Mouse (Mus musculus): ENCODE measurements at regions not wholly inside any gene's neighbourhood (a gene's known extent, or its start where the extent isn't known, plus 50 kb on each side); places are given as distances from the start of the nearest gene placed in this dataset.

GRCm38 (mm10) chr16:24185989-24186388 lies 197.3 kb upstream of the Bcl6 start:
- DNase-seq (ENCODE audit: low read depth, low spot score) = no peak

GRCm38 (mm10) chr16:24184846-24185245 lies 196.2 kb upstream of the Bcl6 start:
- DNase-seq (ENCODE audit: low read depth, low spot score) = no peak

GRCm38 (mm10) chr16:24183216-24183615 lies 194.6 kb upstream of the Bcl6 start:
- no peak for DNase-seq (ENCODE audit: low read depth, low spot score)

GRCm38 (mm10) chr16:24181388-24181787 lies 192.7 kb upstream of the Bcl6 start:
- no peak for DNase-seq (ENCODE audit: low read depth, low spot score)

GRCm38 (mm10) chr16:24180666-24181065 lies 192.0 kb upstream of the Bcl6 start:
- no peak for DNase-seq (ENCODE audit: low read depth, low spot score)

- DNase-seq (ENCODE audit: low read depth, low spot score) = no peak
Measured at GRCm38 (mm10) chr16:24177564-24177963, 188.9 kb upstream of the Bcl6 start.

- DNase-seq (ENCODE audit: low read depth, low spot score) = no peak
Measured at GRCm38 (mm10) chr16:24177131-24177530, 188.5 kb upstream of the Bcl6 start.

- no peak for DNase-seq (ENCODE audit: low read depth, low spot score)
Measured at GRCm38 (mm10) chr16:24176057-24176456, 187.4 kb upstream of the Bcl6 start.

GRCm38 (mm10) chr16:24175235-24175760 lies 186.6 kb upstream of the Bcl6 start:
- DNase-seq (ENCODE audit: low read depth, low spot score) = no peak

GRCm38 (mm10) chr16:24174595-24174994 lies 185.9 kb upstream of the Bcl6 start:
- no peak for DNase-seq (ENCODE audit: low read depth, low spot score)

- DNase-seq (ENCODE audit: low read depth, low spot score) = no peak
Measured at GRCm38 (mm10) chr16:24173783-24174518, 185.3 kb upstream of the Bcl6 start.

- no peak for DNase-seq (ENCODE audit: low read depth, low spot score)
Measured at GRCm38 (mm10) chr16:24172653-24173052, 184.0 kb upstream of the Bcl6 start.

- DNase-seq (ENCODE audit: low read depth, low spot score) = no peak
Measured at GRCm38 (mm10) chr16:24172065-24172464, 183.4 kb upstream of the Bcl6 start.

- DNase-seq (ENCODE audit: low read depth, low spot score) = no peak
Measured at GRCm38 (mm10) chr16:24171161-24171560, 182.5 kb upstream of the Bcl6 start.

- no peak for DNase-seq (ENCODE audit: low read depth, low spot score)
Measured at GRCm38 (mm10) chr16:24166496-24166895, 177.8 kb upstream of the Bcl6 start.

GRCm38 (mm10) chr16:24165461-24166081 lies 176.9 kb upstream of the Bcl6 start:
- no peak for DNase-seq (ENCODE audit: low read depth, low spot score)

GRCm38 (mm10) chr16:24160705-24161285 lies 172.1 kb upstream of the Bcl6 start:
- DNase-seq (ENCODE audit: low read depth, low spot score) = no peak

GRCm38 (mm10) chr16:24159336-24159735 lies 170.7 kb upstream of the Bcl6 start:
- no peak for DNase-seq (ENCODE audit: low read depth, low spot score)

GRCm38 (mm10) chr16:24157753-24158152 lies 169.1 kb upstream of the Bcl6 start:
- DNase-seq (ENCODE audit: low read depth, low spot score) = no peak

GRCm38 (mm10) chr16:24156729-24157430 lies 168.2 kb upstream of the Bcl6 start:
- no peak for DNase-seq (ENCODE audit: low read depth, low spot score)

- DNase-seq (ENCODE audit: low read depth, low spot score) = no peak
Measured at GRCm38 (mm10) chr16:24154816-24155357, 166.2 kb upstream of the Bcl6 start.

- DNase-seq (ENCODE audit: low read depth, low spot score) = peak; percentile 19
Measured at GRCm38 (mm10) chr16:24153943-24154342, 165.3 kb upstream of the Bcl6 start.
